Mouse (Mus musculus): ENCODE data around the gene Atf7ip. TPM values are rescaled to one million over a fixed set of nuclear protein-coding genes. Genes with fewer than 3 reads are reported as not detected.

Atf7ip gene
- polyA plus RNA-seq, 1 experiment, result not detected

DNA sequence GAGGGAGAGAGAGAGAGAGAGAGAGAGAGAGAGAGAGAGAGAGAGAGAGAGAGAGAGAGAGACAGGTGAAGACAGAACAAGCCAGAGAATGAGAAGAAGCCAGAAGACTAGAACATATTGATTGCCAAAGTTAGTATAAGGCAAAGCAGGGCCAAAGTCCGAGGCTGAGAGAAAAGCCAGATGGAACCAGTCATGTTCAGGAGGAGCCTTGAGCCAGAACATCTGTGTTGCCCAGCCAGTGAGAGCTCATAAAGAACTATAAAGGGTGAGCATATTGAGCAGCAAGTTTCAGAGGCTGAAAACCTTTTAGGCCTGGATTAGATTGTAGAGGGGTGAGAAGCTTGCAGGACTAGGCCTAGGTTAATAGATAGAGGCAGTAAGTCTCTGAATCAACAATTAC, 28.1 kb upstream of the Atf7ip start:
- Histone ChIP-seq H3K27ac (ENCODE audit: insufficient read depth, low read depth, low read length) (no peak overlapping the region), H3K4me1 (ENCODE audit: control insufficient read depth, insufficient read depth, low read length) (peaks cover 5% of the 10 kb centered on the region), H3K4me3 (ENCODE audit: insufficient read depth, low read depth, low read length) (no peak overlapping the region)
- WGBS, result 86% methylated on average over 1 of the region's 1 CpGs
- no peak for TF ChIP-seq POLR2A (IDR thresholded peaks at IDR 0.05; ENCODE audit: insufficient read depth, low read depth, low read length)
- TF ChIP-seq CTCF (IDR thresholded peaks at IDR 0.05; ENCODE audit: insufficient read depth, low read depth, low read length), result no peak

DNA sequence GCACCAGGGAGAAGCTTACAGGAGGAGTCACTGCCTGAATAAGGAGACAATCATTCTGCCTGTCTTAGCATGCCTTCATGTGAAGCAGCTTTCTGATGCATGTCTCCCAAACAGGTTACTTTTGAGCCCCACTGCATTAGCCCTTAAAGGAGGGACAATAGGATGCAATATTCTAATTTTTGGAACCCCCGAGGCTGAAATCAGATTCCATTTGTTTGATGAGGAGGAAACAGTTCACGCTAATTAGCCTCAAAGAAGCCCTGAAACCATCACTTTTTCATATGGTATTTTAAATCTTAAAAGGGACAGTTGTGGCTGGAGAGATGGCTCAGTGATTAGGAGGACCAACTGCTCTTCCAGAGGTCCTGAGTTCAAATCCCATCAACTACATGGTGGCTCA, 22.4 kb upstream of the Atf7ip start:
- Histone ChIP-seq H3K4me1 (ENCODE audit: control insufficient read depth, insufficient read depth, low read length) (no peaks in the 10 kb centered on the region), H3K4me3 (ENCODE audit: insufficient read depth, low read depth, low read length) (no peak overlapping the region), H3K27ac (ENCODE audit: insufficient read depth, low read depth, low read length) (no peak overlapping the region)
- no peak for TF ChIP-seq CTCF (IDR thresholded peaks at IDR 0.05; ENCODE audit: insufficient read depth, low read depth, low read length)
- no peak for TF ChIP-seq POLR2A (IDR thresholded peaks at IDR 0.05; ENCODE audit: insufficient read depth, low read depth, low read length)
- 86% methylated on average over 2 of the region's 2 CpGs for WGBS

DNA sequence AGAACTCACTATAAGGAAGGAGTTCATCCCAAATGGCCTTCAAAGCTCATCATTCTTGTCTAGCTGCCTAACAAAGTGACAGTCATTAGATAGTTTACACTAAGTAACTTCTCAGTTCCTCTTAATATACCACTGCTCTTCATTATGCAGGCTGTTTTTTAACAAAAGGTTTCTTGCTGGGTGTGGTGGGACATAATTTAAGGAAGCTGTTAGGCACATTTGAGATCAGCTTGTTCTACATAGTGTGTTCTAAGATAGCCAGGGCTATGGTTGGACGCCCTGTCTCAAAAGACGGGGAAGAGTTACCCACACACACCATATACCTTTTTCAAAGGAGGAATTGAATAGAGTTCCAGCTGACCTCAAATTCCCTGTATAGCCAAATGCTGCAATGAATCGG, 21.9 kb upstream of the Atf7ip start:
- Histone ChIP-seq H3K4me1 (ENCODE audit: control insufficient read depth, insufficient read depth, low read length) (no peaks in the 10 kb centered on the region), H3K4me3 (ENCODE audit: insufficient read depth, low read depth, low read length) (no peak overlapping the region), H3K27ac (ENCODE audit: insufficient read depth, low read depth, low read length) (no peak overlapping the region)
- WGBS, result 93% methylated on average over 3 of the region's 3 CpGs
- TF ChIP-seq CTCF (IDR thresholded peaks at IDR 0.05; ENCODE audit: insufficient read depth, low read depth, low read length), result no peak
- no peak for TF ChIP-seq POLR2A (IDR thresholded peaks at IDR 0.05; ENCODE audit: insufficient read depth, low read depth, low read length)

DNA sequence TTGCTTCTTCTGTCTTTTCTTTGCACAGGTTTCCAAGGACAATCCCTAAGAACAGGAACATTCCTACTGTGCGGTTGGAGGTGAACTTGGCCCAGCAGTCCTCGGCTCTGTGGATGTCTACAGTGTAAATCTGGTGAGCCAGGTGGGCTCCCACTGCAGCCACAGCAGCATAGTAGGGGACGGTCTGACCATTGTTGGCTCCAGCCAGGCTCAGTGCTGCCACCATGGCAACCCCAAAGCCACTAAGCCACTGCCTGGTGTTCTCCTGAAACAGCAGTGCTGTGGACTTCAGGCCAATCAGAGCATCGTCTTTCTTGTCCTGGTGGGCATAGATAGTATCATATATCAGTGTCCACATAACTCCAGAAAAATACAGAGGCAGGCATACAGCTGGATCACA, 19.8 kb upstream of the Atf7ip start:
- 81% methylated on average over 4 of the region's 4 CpGs for WGBS
- no peak overlapping the region for H3K4me3 ChIP-seq (ENCODE audit: insufficient read depth, low read depth, low read length)
- no peaks in the 10 kb centered on the region for H3K4me1 ChIP-seq (ENCODE audit: control insufficient read depth, insufficient read depth, low read length)
- H3K27ac ChIP-seq (ENCODE audit: insufficient read depth, low read depth, low read length), result no peak overlapping the region
- TF ChIP-seq POLR2A (IDR thresholded peaks at IDR 0.05; ENCODE audit: insufficient read depth, low read depth, low read length), result no peak
- TF ChIP-seq CTCF (IDR thresholded peaks at IDR 0.05; ENCODE audit: insufficient read depth, low read depth, low read length), result no peak

DNA sequence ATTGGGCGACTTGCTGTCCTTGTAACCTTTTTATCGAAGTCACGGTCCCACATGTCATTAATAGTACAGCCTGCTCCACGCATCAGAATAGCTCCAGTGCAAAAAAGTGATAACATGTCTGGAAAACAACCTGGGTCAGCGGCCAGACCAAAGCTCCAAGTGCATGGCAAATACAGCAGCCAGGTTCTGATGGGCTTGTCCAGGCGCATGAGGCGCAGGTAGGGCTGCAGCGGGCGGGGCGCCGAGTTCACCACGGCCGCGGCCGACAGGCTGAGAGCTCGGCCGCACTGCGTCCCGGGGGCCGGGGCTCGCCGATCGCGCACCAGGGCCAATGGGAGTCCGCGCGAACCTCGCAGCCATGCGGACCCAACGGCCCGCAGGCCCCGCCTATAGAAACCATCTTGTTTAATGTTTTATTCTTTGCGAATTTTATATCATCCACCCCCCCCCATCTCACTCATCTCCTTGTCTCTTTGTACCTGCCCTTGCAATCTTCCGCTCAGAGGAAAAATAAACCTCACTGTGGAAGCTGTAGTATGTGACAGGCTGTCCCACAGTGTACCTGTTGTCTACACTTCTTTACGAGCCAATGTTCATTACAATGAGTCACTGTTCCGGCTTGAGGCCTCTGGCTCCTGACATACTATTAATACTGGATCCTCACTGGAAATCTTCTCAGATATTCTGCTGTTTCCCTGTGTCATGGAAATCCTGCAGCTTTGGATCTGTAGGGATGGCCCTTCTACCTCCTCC, 19.0 kb upstream of the Atf7ip start:
- no peak overlapping the region for H3K27ac ChIP-seq (ENCODE audit: insufficient read depth, low read depth, low read length)
- H3K4me3 ChIP-seq (ENCODE audit: insufficient read depth, low read depth, low read length), result no peak overlapping the region
- 64% methylated on average over 36 of the region's 36 CpGs for WGBS
- no peak for TF ChIP-seq CTCF (IDR thresholded peaks at IDR 0.05; ENCODE audit: insufficient read depth, low read depth, low read length)
- no peak for TF ChIP-seq POLR2A (IDR thresholded peaks at IDR 0.05; ENCODE audit: insufficient read depth, low read depth, low read length)
- H3K4me1 ChIP-seq (ENCODE audit: control insufficient read depth, insufficient read depth, low read length), result no peaks in the 10 kb centered on the region

DNA sequence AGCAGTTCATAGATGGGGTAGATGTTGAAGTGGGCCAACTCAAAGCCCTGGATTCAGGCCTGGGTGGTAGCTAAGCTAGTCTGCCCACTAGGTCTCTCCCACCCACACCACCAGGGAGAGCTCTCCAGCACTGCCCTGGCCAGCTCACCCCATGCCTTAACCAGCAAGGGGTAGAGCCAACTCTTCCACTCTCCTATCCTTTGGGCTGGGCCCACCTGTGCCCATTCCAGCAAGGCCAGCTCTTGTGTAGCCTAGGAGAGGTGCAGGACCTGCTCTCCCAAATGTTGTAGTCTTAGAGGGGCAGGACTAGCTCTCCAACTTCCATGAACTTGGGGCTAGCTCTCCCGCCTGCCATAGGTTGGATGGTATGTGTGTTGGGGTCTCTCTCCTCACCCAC, 18.4 kb upstream of the Atf7ip start:
- Histone ChIP-seq H3K27ac (ENCODE audit: insufficient read depth, low read depth, low read length) (no peak overlapping the region), H3K4me3 (ENCODE audit: insufficient read depth, low read depth, low read length) (no peak overlapping the region), H3K4me1 (ENCODE audit: control insufficient read depth, insufficient read depth, low read length) (no peaks in the 10 kb centered on the region)
- 95% methylated on average over 1 of the region's 1 CpGs for WGBS
- TF ChIP-seq CTCF (IDR thresholded peaks at IDR 0.05; ENCODE audit: insufficient read depth, low read depth, low read length) (no peak), POLR2A (IDR thresholded peaks at IDR 0.05; ENCODE audit: insufficient read depth, low read depth, low read length) (no peak)

DNA sequence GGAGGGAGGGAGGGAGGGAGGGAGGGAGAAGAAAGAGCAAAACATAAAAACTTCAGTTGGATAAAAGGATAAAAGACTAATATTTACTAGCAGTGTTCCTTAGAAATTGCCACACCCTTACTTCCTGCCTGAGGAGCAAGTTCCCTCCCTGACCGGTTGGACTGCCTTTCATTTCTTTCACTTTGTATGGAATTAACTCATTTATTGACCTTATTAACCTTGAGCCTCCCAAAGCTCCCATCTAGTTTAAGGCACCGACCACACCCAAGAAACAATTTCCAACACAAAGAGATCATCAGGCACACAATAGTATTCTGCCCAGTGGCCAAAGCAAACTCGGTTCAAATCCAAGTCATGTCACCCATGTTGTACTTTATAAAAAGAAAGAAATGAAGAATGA, 16.1 kb upstream of the Atf7ip start:
- no peaks in the 10 kb centered on the region for H3K4me1 ChIP-seq (ENCODE audit: control insufficient read depth, insufficient read depth, low read length)
- H3K4me3 ChIP-seq (ENCODE audit: insufficient read depth, low read depth, low read length), result no peak overlapping the region
- no peak overlapping the region for H3K27ac ChIP-seq (ENCODE audit: insufficient read depth, low read depth, low read length)
- WGBS, result 87% methylated on average over 3 of the region's 3 CpGs
- TF ChIP-seq POLR2A (IDR thresholded peaks at IDR 0.05; ENCODE audit: insufficient read depth, low read depth, low read length) (no peak), CTCF (IDR thresholded peaks at IDR 0.05; ENCODE audit: insufficient read depth, low read depth, low read length) (no peak)

DNA sequence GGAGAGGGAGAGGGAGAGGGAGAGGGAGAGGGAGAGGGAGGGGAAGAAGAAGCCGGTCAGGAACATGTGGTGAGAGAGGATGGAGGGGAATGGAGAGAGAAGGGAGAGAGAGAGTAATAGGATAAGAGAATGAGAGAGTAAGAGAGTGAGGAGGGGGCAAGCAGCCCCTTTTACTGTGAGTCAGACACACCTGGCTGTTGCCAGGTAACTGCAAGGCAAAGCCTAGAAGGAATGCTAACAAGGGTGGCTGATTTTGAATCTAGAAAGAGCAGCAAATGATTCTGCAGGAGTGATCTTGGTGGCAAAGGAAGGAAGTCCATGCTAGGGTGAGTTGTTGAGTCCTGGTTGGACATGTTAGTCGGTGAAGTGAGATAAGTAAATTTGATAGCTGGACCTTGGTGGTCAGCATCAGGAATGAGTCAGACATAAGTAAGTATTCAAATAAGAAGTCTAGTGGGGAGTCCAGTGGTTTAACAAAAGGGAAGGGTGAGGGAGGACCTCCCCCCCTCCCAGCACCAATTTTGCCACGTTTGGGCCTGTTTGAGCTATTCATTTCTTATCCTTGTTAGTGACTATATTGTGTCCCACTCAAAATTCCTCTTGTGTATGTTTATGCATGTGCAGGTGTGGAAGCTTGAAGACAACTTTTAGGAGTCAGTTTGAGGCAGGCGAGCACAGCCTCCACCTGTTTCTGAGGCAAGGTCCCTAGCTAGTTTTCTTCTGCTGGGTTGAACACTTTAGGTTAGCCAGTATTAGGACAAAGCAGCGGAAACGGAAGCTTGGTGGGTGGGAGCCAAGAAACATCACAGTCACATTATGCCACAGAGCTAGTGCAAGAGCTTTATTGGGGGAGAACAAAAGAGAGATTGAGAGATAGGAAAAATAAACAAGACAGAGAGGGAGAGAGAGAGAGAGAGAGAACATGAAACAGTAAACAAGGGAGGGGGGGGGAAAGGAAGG, 15.2 kb upstream of the Atf7ip start:
- Histone ChIP-seq H3K4me3 (ENCODE audit: insufficient read depth, low read depth, low read length) (no peak overlapping the region), H3K4me1 (ENCODE audit: control insufficient read depth, insufficient read depth, low read length) (no peaks in the 10 kb centered on the region), H3K27ac (ENCODE audit: insufficient read depth, low read depth, low read length) (no peak overlapping the region)
- 72% methylated on average over 6 of the region's 6 CpGs for WGBS
- TF ChIP-seq CTCF (IDR thresholded peaks at IDR 0.05; ENCODE audit: insufficient read depth, low read depth, low read length) (no peak), POLR2A (IDR thresholded peaks at IDR 0.05; ENCODE audit: insufficient read depth, low read depth, low read length) (no peak)

DNA sequence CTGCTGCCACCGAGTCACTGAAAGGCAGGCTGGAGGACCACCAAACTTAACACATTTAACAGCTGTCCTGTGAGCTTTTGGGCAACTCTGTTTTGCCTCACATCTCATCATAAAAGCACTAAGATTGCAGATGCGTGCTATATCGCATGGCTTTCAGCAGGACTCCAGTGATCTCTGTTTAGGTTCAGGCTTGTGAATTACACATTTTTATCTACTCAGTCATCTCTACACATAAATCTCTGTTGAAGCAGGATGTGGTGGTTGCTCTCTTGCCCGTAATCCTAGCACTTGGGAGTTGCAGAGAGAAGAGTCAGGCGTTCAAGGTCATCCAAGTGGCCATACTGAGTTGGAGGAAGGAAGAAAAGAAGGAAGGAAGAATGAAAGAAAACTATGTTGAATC, 14.3 kb upstream of the Atf7ip start:
- H3K4me1 ChIP-seq (ENCODE audit: control insufficient read depth, insufficient read depth, low read length), result no peaks in the 10 kb centered on the region
- WGBS, result 88% methylated on average over 5 of the region's 5 CpGs
- H3K27ac ChIP-seq (ENCODE audit: insufficient read depth, low read depth, low read length), result no peak overlapping the region
- no peak overlapping the region for H3K4me3 ChIP-seq (ENCODE audit: insufficient read depth, low read depth, low read length)
- TF ChIP-seq CTCF (IDR thresholded peaks at IDR 0.05; ENCODE audit: insufficient read depth, low read depth, low read length) (no peak), POLR2A (IDR thresholded peaks at IDR 0.05; ENCODE audit: insufficient read depth, low read depth, low read length) (no peak)
